22 mouse cellular contexts compared by ENCODE assay signal in the genomic region with DNA sequence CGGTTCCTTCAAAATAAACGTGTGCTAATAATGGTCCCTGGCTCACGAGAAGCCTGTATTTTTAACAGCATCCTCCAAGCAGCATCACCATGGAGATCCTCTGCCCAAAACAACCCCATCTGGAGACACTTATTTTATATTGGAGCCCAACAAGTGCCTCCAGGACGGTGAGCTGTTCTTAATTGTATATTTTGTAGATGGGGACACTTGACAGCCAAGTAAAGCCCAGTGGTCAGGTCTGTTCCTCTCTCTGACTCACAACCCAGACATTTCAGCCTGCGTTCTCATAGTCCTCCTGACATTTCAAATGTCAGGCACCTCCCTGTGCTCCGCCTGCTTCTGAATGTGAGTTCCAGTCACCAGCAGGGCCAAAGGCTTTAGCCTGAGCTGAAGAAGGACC. TPM values are rescaled to one million over a fixed set of nuclear protein-coding genes. Genes with fewer than 3 reads are reported as not detected.
A peak's percentile ranks its signal among the peaks of the same experiment; 100 is the strongest.
DNase-seq lines count a peak whose midpoint lies in the region; ATAC-seq lines count a peak whose summit lies in the region.
"Had no signal": no experiment of that assay in that cellular context is flagged by ENCODE, and none has a peak within 500 bp of the region (broad histone marks: within the 10 kb centered on the region; RNA-seq: fewer than 3 reads in every experiment).

No protein-coding gene starts in this region.

- DNase-seq in adrenal gland, adult (ENCODE audit: inconsistent age in 2 of 2, low spot score in 1 of 2): peak; percentile 65 to 75
- no peak for DNase-seq in adrenal gland, postnatal 4 days (ENCODE audit: low spot score in 2 of 2)
- DNase-seq in heart, embryonic 10.5 days (ENCODE audit: low spot score): no peak
- peak; percentile 64 for DNase-seq in 3T3-L1 (ENCODE audit: low read depth, low spot score)
- DNase-seq in spleen, postnatal 10 days (ENCODE audit: low spot score in 2 of 2): no peak
- DNase-seq in thymus, postnatal 25 days: no peak
- DNase-seq: cerebellum, adult 11-12 months; cerebellum, postnatal 14 days; gastrocnemius, postnatal 36 days; kidney, adult 11 months; left cerebral cortex, postnatal 4 days; midbrain, embryonic 14.5 days had no signal

- H3K9ac ChIP-seq in heart, embryonic 12.5 days: no peak overlapping the region
- no peak overlapping the region for H3K9ac ChIP-seq in limb, embryonic 12.5 days (replicated peaks)
- H3K9ac ChIP-seq: forebrain, embryonic 12.5 days; liver, embryonic 14.5 days; lung, embryonic 15.5 days; neural tube, embryonic 13.5 days had no signal

- WGBS in heart, embryonic 10.5 days: 66% methylated on average over 6 of the region's 6 CpGs
- 68% methylated on average over 6 of the region's 6 CpGs for WGBS in heart, embryonic 12.5 days
- WGBS in limb, embryonic 12.5 days: 34% methylated on average over 6 of the region's 6 CpGs

- H3K9me3 ChIP-seq in heart, embryonic 10.5 days: no peaks in the 10 kb centered on the region
- no peaks in the 10 kb centered on the region for H3K9me3 ChIP-seq in heart, embryonic 12.5 days (replicated peaks)
- H3K9me3 ChIP-seq in limb, embryonic 12.5 days: no peaks in the 10 kb centered on the region
- H3K9me3 ChIP-seq: forebrain, embryonic 12.5 days; hindbrain, embryonic 10.5 days; lung, embryonic 15.5 days; neural tube, embryonic 13.5 days had no signal

- peaks cover 81% of the 10 kb centered on the region for H3K4me1 ChIP-seq in heart, embryonic 10.5 days
- H3K4me1 ChIP-seq in heart, embryonic 12.5 days (replicated peaks): peaks cover 88% of the 10 kb centered on the region
- peaks cover 31% of the 10 kb centered on the region for H3K4me1 ChIP-seq in limb, embryonic 12.5 days (replicated peaks)
- H3K4me1 ChIP-seq: forebrain, embryonic 12.5 days had no signal

- peaks cover 8% of the 10 kb centered on the region; the same call in 1 of the 2 replicates for H3K36me3 ChIP-seq in heart, embryonic 10.5 days
- no peaks in the 10 kb centered on the region; the same call in 1 of the 2 replicates for H3K36me3 ChIP-seq in heart, embryonic 12.5 days
- H3K36me3 ChIP-seq in limb, embryonic 12.5 days: no peaks in the 10 kb centered on the region
- H3K36me3 ChIP-seq: forebrain, embryonic 12.5 days; hindbrain, embryonic 10.5 days; neural tube, embryonic 13.5 days had no signal

- peak overlapping the region; percentile 29 for H3K27ac ChIP-seq in heart, embryonic 10.5 days
- no peak overlapping the region for H3K27ac ChIP-seq in heart, embryonic 12.5 days (ENCODE audit: poor library complexity, severe bottlenecking)
- 0 out of 2 replicates have a peak overlapping the region, but pooled peaks have one; percentile 19 for H3K27ac ChIP-seq in limb, embryonic 12.5 days
- H3K27ac ChIP-seq: forebrain, embryonic 12.5 days; hindbrain, embryonic 10.5 days; kidney, postnatal 0 days; liver, embryonic 14.5 days; lung, embryonic 15.5 days; neural tube, embryonic 13.5 days had no signal

- no peak overlapping the region for H3K4me2 ChIP-seq in heart, embryonic 12.5 days
- no peak overlapping the region for H3K4me2 ChIP-seq in limb, embryonic 12.5 days
- H3K4me2 ChIP-seq: forebrain, embryonic 12.5 days; lung, embryonic 15.5 days; neural tube, embryonic 13.5 days had no signal

- H3K4me3 ChIP-seq in heart, embryonic 10.5 days: no peak overlapping the region
- H3K4me3 ChIP-seq in heart, embryonic 12.5 days: no peak overlapping the region
- H3K4me3 ChIP-seq in limb, embryonic 12.5 days (replicated peaks): no peak overlapping the region
- H3K4me3 ChIP-seq: forebrain, embryonic 12.5 days; hindbrain, embryonic 10.5 days; lung, embryonic 15.5 days; neural tube, embryonic 13.5 days had no signal

- no peak for ATAC-seq in heart, embryonic 12.5 days (ENCODE audit: insufficient number of reproducible peaks, low FRiP score)
- no peak for ATAC-seq in limb, embryonic 12.5 days (ENCODE audit: insufficient number of reproducible peaks, insufficient read depth, low FRiP score, low TSS enrichment, low read depth)
- ATAC-seq: activated CD4-positive, CD25-positive, alpha-beta regulatory T cell, adult 4 months; CD4-positive, CD25-positive, alpha-beta regulatory T cell, adult 4 months had no signal

- H3K27me3 ChIP-seq in heart, embryonic 10.5 days (ENCODE audit: insufficient read depth, poor library complexity, severe bottlenecking): no peaks in the 10 kb centered on the region
- H3K27me3 ChIP-seq in heart, embryonic 12.5 days (replicated peaks): no peaks in the 10 kb centered on the region
- H3K27me3 ChIP-seq in limb, embryonic 12.5 days: no peaks in the 10 kb centered on the region
- H3K27me3 ChIP-seq: forebrain, embryonic 12.5 days; lung, embryonic 15.5 days; neural tube, embryonic 13.5 days had no signal

RNA-seq across cellular contexts. Expression of a gene that starts 43.9 kb away (rescaled TPM):
- 100 to 1,000 TPM; 299 to 331 TPM for total RNA-seq in adrenal gland, postnatal 4 days (2021)
- polyA plus RNA-seq in heart, embryonic 10.5 days (2016; fragmentation: Nextera tagmentation; extraction: Ambion mirVana): 54.9 and 97.0 TPM in 2 replicates
- 117 and 129 TPM in 2 replicates for polyA plus RNA-seq in heart, embryonic 12.5 days (2016; fragmentation: Nextera tagmentation; extraction: Ambion mirVana)
- 56.3 and 63.5 TPM in 2 replicates for polyA plus RNA-seq in limb, embryonic 12.5 days (2016; fragmentation: Nextera tagmentation; extraction: Ambion mirVana)
- polyA plus RNA-seq: activated CD4-positive, CD25-positive, alpha-beta regulatory T cell, adult 4 months; CD4-positive, CD25-positive, alpha-beta regulatory T cell, adult 4 months had no signal

RNA-seq across cellular contexts. Expression of a gene that starts 43.9 kb away (rescaled TPM):
- total RNA-seq in adrenal gland, postnatal 4 days (2021): 100 to 1,000 TPM; 580 to 619 TPM
- polyA plus RNA-seq in heart, embryonic 10.5 days (2016; fragmentation: Nextera tagmentation; extraction: Ambion mirVana): 143 and 257 TPM in 2 replicates
- 240 and 249 TPM in 2 replicates for polyA plus RNA-seq in heart, embryonic 12.5 days (2016; fragmentation: Nextera tagmentation; extraction: Ambion mirVana)
- 118 and 133 TPM in 2 replicates for polyA plus RNA-seq in limb, embryonic 12.5 days (2016; fragmentation: Nextera tagmentation; extraction: Ambion mirVana)
- polyA plus RNA-seq: activated CD4-positive, CD25-positive, alpha-beta regulatory T cell, adult 4 months had no signal

Comparison
In these comparisons a context has a peak if more than half of its experiments do, and no peak if none do; other contexts are left out.
1. DNase-seq: peak in adrenal gland, adult (2 of 2) and 3T3-L1 (single experiment); none in adrenal gland, postnatal 4 days (0 of 2), heart, embryonic 10.5 days (single experiment), spleen, postnatal 10 days (0 of 2) and thymus, postnatal 25 days (single experiment).